Mouse (Mus musculus): ENCODE measurements around the gene Ncapd2.

Gene Ncapd2

GRCm38 (mm10) chr6:125192841-125193240 is 1.3 kb upstream of the Ncapd2 start:
- Histone ChIP-seq H3K27me3 (ENCODE audit: control insufficient read depth, insufficient read depth, low read length, poor library complexity, severe bottlenecking) (no peaks in the 10 kb centered on the region), H3K36me3 (ENCODE audit: control insufficient read depth, insufficient read depth, low read length, poor library complexity, severe bottlenecking) (peaks cover 3% of the 10 kb centered on the region; the same call in 1 of the 2 replicates)
- no peak for DNase-seq (ENCODE audit: low read depth, low spot score)

DNA sequence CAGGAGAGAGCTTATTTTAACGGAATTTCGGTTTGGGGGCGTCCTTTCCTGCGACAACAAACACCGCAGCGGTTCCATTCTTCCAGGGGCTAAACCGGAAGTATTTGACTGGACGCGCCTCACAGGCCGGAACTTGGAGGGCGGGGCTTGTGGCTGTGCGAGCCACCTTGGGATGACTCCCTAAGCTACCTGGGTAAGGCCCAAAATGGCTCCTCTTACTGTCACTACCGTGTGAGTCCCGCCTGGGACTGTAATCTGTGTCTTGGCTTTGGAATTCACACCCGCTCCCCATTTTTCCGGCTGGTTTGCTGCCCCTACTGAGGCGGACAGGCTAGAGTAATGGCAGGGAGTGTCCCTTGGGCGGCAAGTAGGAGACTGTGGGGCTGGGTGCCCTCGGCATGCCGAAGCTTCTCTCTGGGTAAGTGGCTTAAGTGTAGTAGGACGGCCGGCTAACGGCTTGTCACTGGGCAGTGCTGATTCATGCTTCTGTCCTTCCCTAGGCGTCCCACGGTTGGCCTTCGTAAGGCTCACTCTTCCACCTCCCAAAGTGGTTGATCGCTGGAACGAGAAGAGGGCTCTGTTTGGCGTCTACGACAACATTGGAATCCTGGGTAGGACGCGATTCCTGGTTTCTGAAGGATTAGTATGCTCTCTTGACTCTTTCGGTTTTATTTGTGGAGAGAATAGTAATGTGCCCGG is 664 bp upstream of the Ncapd2 start:
- Histone ChIP-seq H3K36me3 (ENCODE audit: control insufficient read depth, insufficient read depth, low read length, poor library complexity, severe bottlenecking) (peaks cover 3% of the 10 kb centered on the region; the same call in 1 of the 2 replicates), H3K27me3 (ENCODE audit: control insufficient read depth, insufficient read depth, low read length, poor library complexity, severe bottlenecking) (no peaks in the 10 kb centered on the region)
- DNase-seq (ENCODE audit: low read depth, low spot score), result peak; percentile 94

DNA sequence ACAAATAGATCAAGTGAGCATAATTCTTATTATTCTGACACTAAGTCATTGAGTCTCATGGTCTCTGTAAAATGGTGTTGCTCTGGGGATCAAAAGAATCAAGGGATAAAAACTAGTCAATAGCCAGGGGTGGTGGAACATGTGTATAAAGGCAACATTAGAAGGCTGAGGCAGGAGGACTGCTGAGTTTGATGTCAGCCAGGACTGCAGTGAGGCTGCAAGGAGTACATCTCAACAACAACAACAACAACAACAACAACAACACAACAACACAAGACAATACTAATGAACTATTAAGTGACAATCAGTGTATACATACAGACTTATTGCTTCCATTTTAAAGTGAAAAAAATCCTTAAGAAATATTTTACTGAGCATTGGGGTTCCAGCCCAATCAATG is 685 bp downstream of the Ncapd2 start:
- Histone ChIP-seq H3K27me3 (ENCODE audit: control insufficient read depth, insufficient read depth, low read length, poor library complexity, severe bottlenecking) (no peaks in the 10 kb centered on the region), H3K36me3 (ENCODE audit: control insufficient read depth, insufficient read depth, low read length, poor library complexity, severe bottlenecking) (peaks cover 3% of the 10 kb centered on the region)
- DNase-seq (ENCODE audit: low read depth, low spot score), result no peak

- no peak for DNase-seq (ENCODE audit: low read depth, low spot score)
These were observed 5.3 kb downstream of the Ncapd2 start for GRCm38 (mm10) chr6:125186203-125186602.

DNA sequence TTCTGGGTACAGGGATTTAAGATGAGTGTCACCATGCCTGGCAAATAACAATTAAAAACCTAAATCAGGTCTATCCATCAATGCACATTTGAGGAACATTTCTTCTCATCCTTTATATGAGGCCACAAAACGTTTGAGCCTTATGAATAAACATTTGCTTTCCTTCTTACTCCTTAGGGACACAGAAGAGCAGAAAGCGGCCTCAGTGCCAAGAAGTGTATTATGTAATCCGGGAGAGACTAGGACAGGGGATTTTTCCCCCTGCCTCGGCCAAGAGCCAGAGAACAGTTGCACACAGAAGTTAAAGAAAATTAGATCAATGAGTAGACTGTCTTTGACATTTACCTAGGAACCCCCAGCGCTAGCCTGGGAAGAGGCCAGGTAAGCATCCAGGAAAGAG is 9.4 kb downstream of the Ncapd2 start:
- Histone ChIP-seq H3K27me3 (ENCODE audit: control insufficient read depth, insufficient read depth, low read length, poor library complexity, severe bottlenecking) (no peaks in the 10 kb centered on the region), H3K36me3 (ENCODE audit: control insufficient read depth, insufficient read depth, low read length, poor library complexity, severe bottlenecking) (peaks cover 10% of the 10 kb centered on the region)
- no peak for DNase-seq (ENCODE audit: low read depth, low spot score)

More at GRCm38 (mm10) chr6:125186203-125186602, 5.3 kb downstream of the Ncapd2 start:
- H3K36me3 ChIP-seq (ENCODE audit: control insufficient read depth, insufficient read depth, low read length, poor library complexity, severe bottlenecking), result peaks cover 8% of the 10 kb centered on the region
- H3K27me3 ChIP-seq (ENCODE audit: control insufficient read depth, insufficient read depth, low read length, poor library complexity, severe bottlenecking), result no peaks in the 10 kb centered on the region

- Histone ChIP-seq H3K36me3 (ENCODE audit: control insufficient read depth, insufficient read depth, low read length, poor library complexity, severe bottlenecking) (peaks cover 7% of the 10 kb centered on the region), H3K27me3 (ENCODE audit: control insufficient read depth, insufficient read depth, low read length, poor library complexity, severe bottlenecking) (no peaks in the 10 kb centered on the region)
- no peak for DNase-seq (ENCODE audit: low read depth, low spot score)
These were observed 11.9 kb downstream of the Ncapd2 start for GRCm38 (mm10) chr6:125179601-125180000.

DNA sequence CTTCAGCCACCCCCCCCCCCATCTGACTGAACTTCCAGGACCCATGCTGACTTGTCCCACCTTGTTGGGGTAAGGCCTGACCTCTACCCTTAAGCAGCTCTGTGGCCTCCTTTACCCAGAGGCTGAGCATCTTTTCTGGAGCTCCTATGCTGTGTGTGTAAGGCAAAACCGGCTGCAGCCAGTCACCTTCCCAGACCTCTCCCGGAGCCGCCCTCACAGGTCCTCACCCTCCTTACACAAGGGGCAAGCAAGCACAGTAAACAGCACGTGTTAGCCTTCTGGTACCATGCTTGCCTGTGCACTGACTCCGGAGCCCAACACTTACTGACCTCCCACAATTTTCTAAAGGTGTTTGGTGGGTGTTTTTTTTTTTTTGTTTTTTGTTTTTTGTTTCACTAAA is 16.0 kb downstream of the Ncapd2 start:
- Histone ChIP-seq H3K36me3 (ENCODE audit: control insufficient read depth, insufficient read depth, low read length, poor library complexity, severe bottlenecking) (no peaks in the 10 kb centered on the region; the same call in none of the 2 replicates), H3K27me3 (ENCODE audit: control insufficient read depth, insufficient read depth, low read length, poor library complexity, severe bottlenecking) (no peaks in the 10 kb centered on the region)
- no peak for DNase-seq (ENCODE audit: low read depth, low spot score)

- no peak for DNase-seq (ENCODE audit: low read depth, low spot score)
- H3K36me3 ChIP-seq (ENCODE audit: control insufficient read depth, insufficient read depth, low read length, poor library complexity, severe bottlenecking), result peaks cover 2% of the 10 kb centered on the region
- no peaks in the 10 kb centered on the region for H3K27me3 ChIP-seq (ENCODE audit: control insufficient read depth, insufficient read depth, low read length, poor library complexity, severe bottlenecking)
These were observed 18.2 kb downstream of the Ncapd2 start for GRCm38 (mm10) chr6:125173256-125173655.

- no peak for DNase-seq (ENCODE audit: low read depth, low spot score)
- Histone ChIP-seq H3K27me3 (ENCODE audit: control insufficient read depth, insufficient read depth, low read length, poor library complexity, severe bottlenecking) (no peaks in the 10 kb centered on the region), H3K36me3 (ENCODE audit: control insufficient read depth, insufficient read depth, low read length, poor library complexity, severe bottlenecking) (peaks cover 2% of the 10 kb centered on the region)
These were observed 19.0 kb downstream of the Ncapd2 start for GRCm38 (mm10) chr6:125172474-125172873.

GRCm38 (mm10) chr6:125170194-125170593 is 21.3 kb downstream of the Ncapd2 start:
- no peak for DNase-seq (ENCODE audit: low read depth, low spot score)
- Histone ChIP-seq H3K36me3 (ENCODE audit: control insufficient read depth, insufficient read depth, low read length, poor library complexity, severe bottlenecking) (peaks cover 2% of the 10 kb centered on the region; the same call in 1 of the 2 replicates), H3K27me3 (ENCODE audit: control insufficient read depth, insufficient read depth, low read length, poor library complexity, severe bottlenecking) (no peaks in the 10 kb centered on the region)

DNA sequence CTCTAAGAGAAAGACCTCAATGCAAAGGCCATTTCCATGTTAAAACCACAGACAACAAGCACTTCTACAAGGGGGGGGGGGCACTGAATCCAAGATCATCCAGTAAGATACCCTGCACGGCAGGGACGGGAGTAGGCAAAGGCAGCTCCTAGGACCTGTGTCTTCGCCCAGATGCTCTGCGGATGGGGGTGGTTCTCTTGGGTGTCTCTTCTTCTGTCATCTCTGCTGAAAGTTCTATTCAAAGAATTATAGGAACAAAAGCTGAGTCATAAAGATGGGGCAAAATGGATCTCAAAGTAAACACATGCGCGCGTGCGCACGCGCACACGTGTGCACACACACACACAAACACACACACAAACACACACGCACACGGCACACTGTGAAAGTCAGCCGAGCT is 23.4 kb downstream of the Ncapd2 start:
- Histone ChIP-seq H3K36me3 (ENCODE audit: control insufficient read depth, insufficient read depth, low read length, poor library complexity, severe bottlenecking) (0 out of 2 replicates have a peak, but pooled peaks cover 2% of the 10 kb centered on the region), H3K27me3 (ENCODE audit: control insufficient read depth, insufficient read depth, low read length, poor library complexity, severe bottlenecking) (no peaks in the 10 kb centered on the region)
- DNase-seq (ENCODE audit: low read depth, low spot score), result no peak

- Histone ChIP-seq H3K27me3 (ENCODE audit: control insufficient read depth, insufficient read depth, low read length, poor library complexity, severe bottlenecking) (no peaks in the 10 kb centered on the region), H3K36me3 (ENCODE audit: control insufficient read depth, insufficient read depth, low read length, poor library complexity, severe bottlenecking) (0 out of 2 replicates have a peak, but pooled peaks cover 2% of the 10 kb centered on the region)
- DNase-seq (ENCODE audit: low read depth, low spot score), result no peak
These were observed 24.4 kb downstream of the Ncapd2 start for GRCm38 (mm10) chr6:125166861-125167650.

- no peaks in the 10 kb centered on the region for H3K27me3 ChIP-seq (ENCODE audit: control insufficient read depth, insufficient read depth, low read length, poor library complexity, severe bottlenecking)
- H3K36me3 ChIP-seq (ENCODE audit: control insufficient read depth, insufficient read depth, low read length, poor library complexity, severe bottlenecking), result 0 out of 2 replicates have a peak, but pooled peaks cover 2% of the 10 kb centered on the region
- DNase-seq (ENCODE audit: low read depth, low spot score), result peak; percentile 20
These were observed 25.3 kb downstream of the Ncapd2 start, which contains the start of gene Gapdh for GRCm38 (mm10) chr6:125166051-125166751. TSS of gene Gapdh (minus strand) at chr6:125166467.

DNA sequence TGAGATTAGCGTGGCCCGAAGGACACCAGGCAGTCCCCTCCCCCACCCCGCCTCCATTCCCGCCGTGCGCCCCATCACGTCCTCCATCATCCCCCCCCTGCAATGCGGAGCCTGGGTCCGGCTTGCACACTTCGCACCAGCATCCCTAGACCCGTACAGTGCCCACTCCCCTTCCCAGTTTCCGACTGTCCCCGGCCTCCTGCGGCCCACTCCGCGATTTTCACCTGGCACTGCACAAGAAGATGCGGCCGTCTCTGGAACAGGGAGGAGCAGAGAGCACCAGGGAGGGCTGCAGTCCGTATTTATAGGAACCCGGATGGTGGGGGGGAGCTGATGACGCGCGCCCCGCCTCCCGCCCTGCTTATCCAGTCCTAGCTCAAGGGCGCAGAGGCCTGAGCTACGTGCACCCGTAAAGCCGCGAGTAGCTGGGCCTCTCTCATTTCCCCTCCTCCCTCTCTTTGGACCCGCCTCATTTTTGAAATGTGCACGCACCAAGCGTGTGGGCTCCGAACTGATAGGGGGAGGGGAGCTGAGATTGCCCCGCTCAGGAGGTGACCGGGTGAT is 26.1 kb downstream of the Ncapd2 start:
- Histone ChIP-seq H3K36me3 (ENCODE audit: control insufficient read depth, insufficient read depth, low read length, poor library complexity, severe bottlenecking) (peaks cover 2% of the 10 kb centered on the region; the same call in 1 of the 2 replicates), H3K27me3 (ENCODE audit: control insufficient read depth, insufficient read depth, low read length, poor library complexity, severe bottlenecking) (no peaks in the 10 kb centered on the region)
- peak; percentile 97 for DNase-seq (ENCODE audit: low read depth, low spot score)

All from splenic B cell, adult 2 months (primary cell).